Mouse (Mus musculus): ENCODE results near the gene Vwa7.
A peak's percentile ranks its signal among the peaks of the same experiment; 100 is the strongest.

Gene Vwa7

GRCm38 (mm10) chr17:35047688-35048087 is 31.3 kb downstream of the Vwa7 start:
- no peak for DNase-seq

GRCm38 (mm10) chr17:35048149-35048931 is 32.0 kb downstream of the Vwa7 start:
- DNase-seq = peak; percentile 35

GRCm38 (mm10) chr17:35048932-35049440 is 32.6 kb downstream of the Vwa7 start:
- no peak for DNase-seq

GRCm38 (mm10) chr17:35049561-35050016 is 33.2 kb downstream of the Vwa7 start, which contains the start of gene Clic1:
Clic1 (plus strand) TSS chr17:35049966.
- peak; percentile 80 for DNase-seq

GRCm38 (mm10) chr17:35050126-35050750 is 33.9 kb downstream of the Vwa7 start:
- DNase-seq = peak; percentile 93

- peak; percentile 92 for DNase-seq
These were observed 35.0 kb downstream of the Vwa7 start for GRCm38 (mm10) chr17:35051156-35052086.

- DNase-seq = no peak
These were observed 36.0 kb downstream of the Vwa7 start for GRCm38 (mm10) chr17:35052271-35052798.

- DNase-seq = peak; percentile 43
These were observed 39.5 kb downstream of the Vwa7 start for GRCm38 (mm10) chr17:35055691-35056495.

- no peak for DNase-seq
These were observed 40.7 kb downstream of the Vwa7 start for GRCm38 (mm10) chr17:35057090-35057489.

GRCm38 (mm10) chr17:35058316-35058715 is 41.9 kb downstream of the Vwa7 start:
- no peak for DNase-seq

- DNase-seq = peak; percentile 97
These were observed 42.8 kb downstream of the Vwa7 start, which contains the start of gene Ddah2 for GRCm38 (mm10) chr17:35058911-35059892. Ddah2 (plus strand) TSS chr17:35059035.

- no peak for DNase-seq
These were observed 43.7 kb downstream of the Vwa7 start for GRCm38 (mm10) chr17:35060071-35060470.

GRCm38 (mm10) chr17:35060737-35061297 is 44.4 kb downstream of the Vwa7 start:
- peak; percentile 70 for DNase-seq

- no peak for DNase-seq
These were observed 44.9 kb downstream of the Vwa7 start for GRCm38 (mm10) chr17:35061299-35061698.

GRCm38 (mm10) chr17:35063466-35063865 is 47.1 kb downstream of the Vwa7 start:
- no peak for DNase-seq

GRCm38 (mm10) chr17:35064378-35064877 is 48.0 kb downstream of the Vwa7 start:
- no peak for DNase-seq

- peak; percentile 88 for DNase-seq
These were observed 48.9 kb downstream of the Vwa7 start, which contains the start of gene Ly6g6c for GRCm38 (mm10) chr17:35064951-35065947. Ly6g6c (plus strand) TSS chr17:35065388.

GRCm38 (mm10) chr17:35066084-35066483 is 49.7 kb downstream of the Vwa7 start, which contains the start of gene Mpig6b:
Mpig6b (minus strand) TSS chr17:35066184.
- no peak for DNase-seq
